Mouse (Mus musculus): ENCODE data around the gene Mxra7. TPM values are rescaled to one million over a fixed set of nuclear protein-coding genes. Genes with fewer than 3 reads are reported as not detected.
"Not testable (repeated sequence)": the region's sequence is repeated elsewhere in the genome, so short reads cannot be mapped to it uniquely, and the experiment has no call there.

Mxra7 gene
- total RNA-seq (2021), result 10 to 100 TPM; 14.9 to 15.9 TPM
- long read RNA-seq, experiment 1, transcript Mxra7-201 (4 exons, 2,063 nt), result major isoform, 7 of 11 reads
- long read RNA-seq, experiment 1, partial matches to known transcripts, result 0 of 11 reads
- long read RNA-seq, experiment 1, other reads (novel, unspliced or antisense), result 2 of 11 reads
- long read RNA-seq, experiment 2, transcript Mxra7-201 (4 exons, 2,063 nt), result major isoform, 9 of 17 reads
- long read RNA-seq, experiment 2, partial matches to known transcripts, result 0 of 17 reads
- long read RNA-seq, experiment 2, other reads (novel, unspliced or antisense), result 4 of 17 reads

GRCm38 (mm10) chr11:116827534-116828165 is at the start of gene Mxra7:
Gene Mxra7, minus strand, starts transcription at chr11:116828046.
- intact Hi-C loops (cut with DNase I), result no loop called here
- DNase-seq (ENCODE audit: low spot score in 2 of 2), result peak in 1 of 2 experiments; percentile 67

- intact Hi-C loops (cut with DNase I), result no loop called here
- peak; percentile 61 to 73 for DNase-seq (ENCODE audit: low spot score in 2 of 2)
These were observed 46.1 kb upstream of the Mxra7 start for GRCm38 (mm10) chr11:116873987-116874386.

- intact Hi-C loops (cut with DNase I), result no loop called here
- no peak for DNase-seq (ENCODE audit: low spot score in 2 of 2)
These were observed 43.7 kb upstream of the Mxra7 start for GRCm38 (mm10) chr11:116871538-116871937.

GRCm38 (mm10) chr11:116869641-116870040 is 41.8 kb upstream of the Mxra7 start:
- no peak for DNase-seq (ENCODE audit: low spot score in 2 of 2)
- intact Hi-C loops (cut with DNase I), result no loop called here

GRCm38 (mm10) chr11:116869223-116869622 is 41.4 kb upstream of the Mxra7 start:
- intact Hi-C loops (cut with DNase I), result no loop called here

GRCm38 (mm10) chr11:116868129-116868528 is 40.3 kb upstream of the Mxra7 start:
- peak in 1 of 2 experiments; percentile 64 for DNase-seq (ENCODE audit: low spot score in 2 of 2)
- intact Hi-C loops (cut with DNase I), result no loop called here

More at GRCm38 (mm10) chr11:116869223-116869622, 41.4 kb upstream of the Mxra7 start:
- no peak for DNase-seq (ENCODE audit: low spot score in 2 of 2)

- intact Hi-C loops (cut with DNase I), result no loop called here
- DNase-seq (ENCODE audit: low spot score in 2 of 2), result no peak
These were observed 38.2 kb upstream of the Mxra7 start for GRCm38 (mm10) chr11:116865945-116866585.

DNA sequence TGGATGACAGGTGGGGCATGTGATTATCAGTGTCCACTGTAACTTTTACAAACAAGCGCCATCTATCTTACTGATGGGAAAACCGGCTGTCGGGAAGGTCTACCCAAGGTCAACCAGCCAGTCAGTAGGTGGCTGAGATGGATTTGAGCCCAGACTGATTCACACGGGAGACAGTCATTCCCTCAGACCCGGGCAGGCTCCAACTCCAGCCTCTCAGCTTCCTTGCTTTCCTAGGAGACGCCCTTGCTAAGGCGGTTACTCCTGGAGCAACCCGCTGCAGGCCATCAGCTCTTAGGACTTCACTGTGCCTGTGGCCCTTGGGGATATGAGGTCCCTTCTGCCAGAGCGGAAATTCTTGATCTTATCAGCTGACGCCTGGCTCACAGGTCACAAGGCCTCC is 36.6 kb upstream of the Mxra7 start:
- DNase-seq (ENCODE audit: low spot score in 2 of 2), result no peak
- intact Hi-C loops (cut with DNase I), result no loop called here

DNA sequence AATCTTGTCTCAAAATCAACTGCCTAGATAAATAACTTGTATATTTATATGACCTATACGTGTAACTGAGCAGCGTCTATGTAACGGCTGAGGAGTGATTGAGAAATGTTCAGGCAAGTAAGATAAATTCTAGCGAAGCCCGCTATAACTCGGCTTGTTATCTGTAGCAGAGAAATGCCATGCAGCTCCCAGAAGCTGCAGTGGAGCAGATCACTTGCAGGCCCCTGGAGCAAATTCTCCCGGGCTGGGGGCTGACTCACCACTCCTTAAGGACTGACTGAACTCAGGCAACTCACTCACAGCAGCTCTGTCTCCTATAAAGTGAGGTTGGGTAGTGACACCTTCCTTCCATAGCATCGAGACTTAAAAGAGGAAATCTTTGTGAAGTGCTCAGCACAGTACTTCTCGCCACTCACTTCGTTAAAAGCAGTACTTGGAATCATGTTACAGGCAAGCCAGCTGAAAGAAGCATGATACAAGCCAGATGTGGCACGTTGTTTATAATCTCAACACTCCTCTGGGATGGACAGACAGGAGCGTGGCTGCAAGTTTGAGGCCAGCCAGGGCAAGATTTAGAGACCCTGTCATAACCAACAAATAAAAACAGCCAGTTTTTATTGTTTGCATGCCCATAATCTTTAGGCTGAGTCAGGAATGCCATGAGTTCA is 29.5 kb upstream of the Mxra7 start:
- no peak for DNase-seq (ENCODE audit: low spot score in 2 of 2)
- intact Hi-C loops (cut with DNase I), result no loop called here

GRCm38 (mm10) chr11:116854279-116854678 is 26.4 kb upstream of the Mxra7 start:
- intact Hi-C loops (cut with DNase I), result no loop called here

DNA sequence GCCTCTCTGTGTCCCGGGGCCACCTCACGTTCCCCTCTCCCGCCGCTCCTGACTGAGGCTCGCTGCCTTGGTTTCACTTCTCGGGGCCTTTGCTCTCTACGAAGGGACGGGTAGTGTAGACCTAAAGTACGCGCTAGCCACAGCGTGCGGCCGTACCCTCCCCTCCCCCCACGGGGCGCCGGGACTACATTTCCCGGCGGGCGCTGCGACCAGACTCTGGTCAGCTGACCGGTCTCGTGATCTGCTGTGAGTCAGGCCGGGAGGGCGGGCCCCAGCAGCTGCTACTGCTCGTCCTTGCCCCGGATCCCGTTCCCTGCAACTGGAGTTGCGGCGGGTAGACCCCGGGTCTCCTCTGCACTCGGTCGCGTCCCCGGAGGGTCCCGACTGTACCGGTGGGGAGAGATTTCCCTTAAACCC is 25.7 kb upstream of the Mxra7 start:
- DNase-seq (ENCODE audit: low spot score in 2 of 2), result peak; percentile 98
- intact Hi-C loops (cut with DNase I), result no loop called here

More at GRCm38 (mm10) chr11:116854279-116854678, 26.4 kb upstream of the Mxra7 start:
- no peak for DNase-seq (ENCODE audit: low spot score in 2 of 2)

- intact Hi-C loops (cut with DNase I), result no loop called here
- DNase-seq (ENCODE audit: low spot score in 2 of 2), result peak; percentile 98
These were observed 25.2 kb upstream of the Mxra7 start, which contains the start of gene Srsf2 for GRCm38 (mm10) chr11:116852891-116853511. Gene Srsf2, minus strand, starts transcription at chr11:116853094.

DNA sequence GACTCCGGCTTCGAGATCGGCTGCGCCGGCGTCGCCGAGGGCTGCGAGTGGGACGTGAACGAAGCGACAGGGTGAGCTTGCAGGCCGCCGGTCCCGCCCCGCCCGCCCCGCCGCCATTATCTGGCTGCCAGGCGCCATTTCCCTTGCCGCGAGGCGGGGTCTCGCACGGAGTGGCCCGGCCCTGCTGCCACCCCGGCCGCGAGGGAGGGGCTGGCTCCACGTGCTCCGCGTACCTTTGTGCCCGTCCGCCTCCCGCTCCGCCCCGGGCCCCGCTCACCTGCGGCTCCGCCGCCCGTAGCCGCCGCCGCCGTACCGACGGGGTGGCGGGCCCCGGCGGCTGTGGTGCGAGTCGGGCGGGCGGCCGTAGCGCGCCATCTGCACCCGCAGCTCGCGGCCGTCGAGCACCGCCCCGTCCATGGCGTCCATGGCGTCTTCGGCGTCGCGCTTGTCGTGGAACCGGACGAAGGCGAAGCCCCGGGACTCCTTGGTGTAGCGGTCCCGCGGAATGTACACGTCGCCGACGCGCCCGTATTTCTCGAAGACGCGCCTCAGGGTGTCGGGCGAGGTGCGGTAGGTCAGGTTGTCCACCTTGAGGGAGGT is 24.5 kb upstream of the Mxra7 start, which contains the start of gene Mfsd11:
Mfsd11 (plus strand) TSS at position 150 of the 600 bp plus-strand sequence.
- intact Hi-C loops (cut with DNase I), result no loop called here
- peak; percentile 47 to 74 for DNase-seq (ENCODE audit: low spot score in 2 of 2)

- intact Hi-C loops (cut with DNase I), result no loop called here
- DNase-seq (ENCODE audit: low spot score in 2 of 2), result no peak
These were observed 23.9 kb upstream of the Mxra7 start for GRCm38 (mm10) chr11:116851576-116852290.

DNA sequence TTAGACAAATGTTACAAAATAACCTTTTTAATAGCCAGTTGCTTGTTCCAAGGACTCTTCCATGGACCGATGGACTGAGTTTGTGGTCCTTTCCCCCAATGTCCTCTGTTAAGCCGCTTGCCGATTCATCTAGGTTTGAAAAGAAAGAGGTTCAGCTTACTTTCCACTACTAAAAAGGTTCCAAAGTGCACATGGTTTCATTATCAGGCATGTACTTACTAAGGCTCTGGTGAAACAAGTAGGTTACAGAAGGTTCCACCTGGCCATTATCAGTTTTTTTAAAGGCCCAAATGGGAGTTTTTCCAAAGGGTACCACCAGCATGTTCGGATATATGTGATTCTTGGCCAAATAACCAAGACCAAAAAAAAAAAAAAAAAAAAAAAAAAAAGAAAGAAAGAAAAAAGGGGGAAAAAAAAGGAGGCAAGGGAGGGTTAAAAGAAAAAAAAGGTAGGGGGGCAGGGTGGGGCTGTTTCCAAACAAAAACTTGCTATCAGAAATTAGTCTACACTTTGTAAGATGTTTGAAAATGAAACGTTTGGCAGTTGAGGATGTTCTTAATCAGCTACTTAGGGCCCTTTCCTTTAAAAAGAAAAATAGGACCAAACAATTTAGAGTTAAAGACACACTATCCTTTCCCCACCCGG is 23.1 kb upstream of the Mxra7 start:
- intact Hi-C loops (cut with DNase I), result no loop called here
- no peak for DNase-seq (ENCODE audit: low spot score in 2 of 2)

GRCm38 (mm10) chr11:116850085-116850484 is 22.2 kb upstream of the Mxra7 start:
- no peak for DNase-seq (ENCODE audit: low spot score in 2 of 2)
- intact Hi-C loops (cut with DNase I), result no loop called here

DNA sequence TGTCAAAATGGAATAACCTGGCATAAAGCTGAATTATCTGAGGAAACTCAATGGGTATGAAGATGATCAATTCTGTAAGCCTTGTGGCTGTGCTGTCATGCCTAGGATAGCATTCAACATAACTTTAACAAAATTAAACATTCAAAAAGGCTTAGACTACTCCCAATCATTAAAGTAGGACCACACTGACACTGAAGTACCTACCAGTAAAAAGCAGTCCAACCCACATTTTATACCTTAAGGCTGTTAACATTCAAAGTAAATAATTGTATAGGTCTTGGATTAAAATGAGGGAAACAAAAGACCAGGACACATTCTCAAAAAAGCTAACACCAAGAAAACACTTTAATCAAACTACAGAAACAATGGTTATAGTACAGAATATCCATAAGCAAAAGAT is 21.7 kb upstream of the Mxra7 start:
- intact Hi-C loops (cut with DNase I), result no loop called here
- DNase-seq (ENCODE audit: low spot score in 2 of 2), result no peak

DNA sequence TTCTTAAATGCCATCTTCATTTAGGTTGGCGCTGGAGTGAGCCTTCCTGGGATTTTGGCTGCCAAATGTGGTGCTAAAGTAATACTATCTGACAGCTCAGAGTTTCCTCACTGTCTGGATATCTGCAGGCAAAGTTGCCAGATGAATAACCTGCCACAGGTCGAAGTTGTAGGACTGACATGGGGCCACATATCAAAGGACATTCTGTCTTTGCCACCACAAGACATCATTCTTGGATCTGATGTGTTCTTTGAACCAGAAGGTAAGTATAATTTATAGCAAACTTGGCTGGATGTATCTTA is 21.0 kb upstream of the Mxra7 start:
- intact Hi-C loops (cut with DNase I); DNase-seq (ENCODE audit: low spot score in 2 of 2): not testable (repeated sequence)

All from left cerebral cortex, postnatal 14 days (tissue).